Mouse (Mus musculus): ENCODE results near the gene Elac2.

The Elac2 gene

GRCm38 (mm10) chr11:65020744-65021143, 41.9 kb downstream of the Elac2 start:
- in situ Hi-C loops (cut with MboI), result no loop called here

- in situ Hi-C loops (cut with MboI), result no loop called here
Observed at GRCm38 (mm10) chr11:65022771-65023170, 43.9 kb downstream of the Elac2 start.

- in situ Hi-C loops (cut with MboI), result no loop called here
Observed at GRCm38 (mm10) chr11:65028049-65028448, 49.2 kb downstream of the Elac2 start.

- in situ Hi-C loops (cut with MboI), result no loop called here
Observed at GRCm38 (mm10) chr11:65030201-65030600, 51.4 kb downstream of the Elac2 start.

- in situ Hi-C loops (cut with MboI), result no loop called here
Observed at GRCm38 (mm10) chr11:65032221-65032620, 53.4 kb downstream of the Elac2 start.

- in situ Hi-C loops (cut with MboI), result no loop called here
Observed at GRCm38 (mm10) chr11:65038996-65039395, 60.2 kb downstream of the Elac2 start.

- in situ Hi-C loops (cut with MboI), result no loop called here
Observed at GRCm38 (mm10) chr11:65039517-65040095, 60.8 kb downstream of the Elac2 start.

- in situ Hi-C loops (cut with MboI), result no loop called here
Observed at GRCm38 (mm10) chr11:65040556-65040955, 61.7 kb downstream of the Elac2 start.

GRCm38 (mm10) chr11:65049090-65049489, 70.3 kb downstream of the Elac2 start:
- in situ Hi-C loops (cut with MboI), result no loop called here

- in situ Hi-C loops (cut with MboI), result no loop called here
Observed at GRCm38 (mm10) chr11:65050819-65051218, 72.0 kb downstream of the Elac2 start.
